Mouse (Mus musculus) erythroblast, adult 5-6 weeks (primary cell): ENCODE data around the gene Clybl. TPM values are rescaled to one million over a fixed set of nuclear protein-coding genes. Genes with fewer than 3 reads are reported as not detected.

Experiments
- ATAC-seq: replicated peaks from 2 replicates; pipeline ENCODE4 v1.8.0; 2016; ENCODE audit warnings: moderate number of reproducible peaks, mild to moderate bottlenecking, moderate TSS enrichment, inconsistent platforms; ENCODE audit not compliant: poor library complexity, low FRiP score, severe bottlenecking
- total RNA-seq, 2 experiments: library from RNA; stranded (forward) in 1 of 2; stranded (reverse) in 1 of 2; fragments of 150-400 nt in 1 of 2; fragments of 200-764, 138-1000 nt in 1 of 2; gene quantifications; 2 replicates each; pipeline versions ENCODE4 v1.2.3 to v1.2.4; 2015 to 2017; ENCODE audit warnings: low replicate concordance in 2 of 2

Clybl gene
- total RNA-seq, 2 experiments from 2014 or later, result 2.6 to 24.4 TPM

DNA sequence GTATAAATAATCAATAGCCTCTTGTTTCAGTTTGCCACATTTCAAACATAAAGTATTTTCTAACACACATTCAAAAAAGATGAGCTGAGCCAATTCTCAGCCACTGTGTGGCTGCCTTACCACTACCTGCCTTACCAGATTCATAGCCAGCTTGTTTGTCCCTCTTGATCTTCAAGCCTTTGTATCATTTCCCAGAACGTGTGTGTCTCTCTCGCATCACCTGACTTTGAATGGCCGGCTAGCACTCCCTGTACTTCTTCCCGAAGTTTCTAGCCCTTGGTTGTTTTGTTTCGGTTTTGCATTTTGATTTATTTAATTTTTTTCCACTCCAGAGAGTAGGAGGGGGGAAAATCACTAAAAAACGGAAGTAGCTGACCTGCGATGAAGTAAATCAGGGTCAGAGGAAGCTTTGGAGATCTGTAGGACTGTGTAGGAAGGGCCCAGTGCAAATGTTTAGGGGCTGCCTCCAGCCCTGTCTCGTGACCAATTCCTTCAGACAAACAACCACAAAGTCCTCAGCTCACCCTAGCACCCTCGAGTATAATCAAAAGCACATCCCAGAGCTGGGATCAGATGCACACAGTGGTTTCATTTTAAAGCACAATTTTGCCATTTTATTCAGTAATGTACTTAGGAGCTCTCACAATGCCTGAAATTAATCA lies 195.1 kb downstream of the Clybl start:
- ATAC-seq, result no peak

DNA sequence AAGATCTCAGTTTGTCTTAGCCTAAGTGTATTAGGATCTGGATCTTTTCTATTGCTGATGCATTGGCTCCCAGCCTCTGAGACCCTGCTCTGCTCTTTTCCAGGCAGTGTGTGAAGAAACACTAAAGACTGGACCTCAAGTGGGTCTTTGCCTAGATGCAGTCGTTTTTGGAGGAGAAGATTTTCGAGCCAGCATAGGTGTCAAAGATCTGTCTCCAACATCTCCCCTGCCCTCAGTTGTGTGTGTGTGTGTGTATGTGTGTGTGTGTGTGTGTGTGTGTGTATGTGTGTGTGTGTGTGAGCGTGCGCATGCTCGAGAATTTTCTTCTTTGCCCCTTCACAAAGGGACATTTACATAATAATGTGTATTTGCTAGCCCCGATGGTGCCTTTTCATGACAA lies 196.2 kb downstream of the Clybl start:
- no peak for ATAC-seq

- ATAC-seq, result no peak
Measured at GRCm38 (mm10) chr14:122379076-122379475, 197.6 kb downstream of the Clybl start.

GRCm38 (mm10) chr14:122379996-122380395 lies 198.5 kb downstream of the Clybl start:
- ATAC-seq, result no peak

GRCm38 (mm10) chr14:122380896-122381845 lies 199.7 kb downstream of the Clybl start:
- ATAC-seq, result no peak

GRCm38 (mm10) chr14:122382281-122382680 lies 200.8 kb downstream of the Clybl start:
- ATAC-seq, result no peak

DNA sequence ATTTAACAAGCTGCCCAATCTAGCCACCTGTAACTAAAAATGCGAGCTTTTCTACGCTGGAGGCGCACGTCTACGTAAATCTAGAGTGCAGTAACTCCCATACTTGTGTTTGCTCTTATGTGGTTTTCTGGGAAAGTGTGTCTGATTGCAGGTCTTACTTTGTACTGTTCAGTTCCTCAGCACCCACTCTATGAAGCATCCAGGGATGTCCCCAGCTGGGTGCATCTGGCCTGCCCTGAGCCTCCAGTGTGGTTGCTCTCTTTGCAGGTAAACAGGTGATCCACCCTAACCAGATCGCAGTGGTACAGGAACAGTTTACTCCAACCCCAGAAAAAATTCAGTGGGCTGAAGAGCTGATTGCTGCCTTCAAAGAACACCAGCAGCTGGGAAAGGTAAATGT lies 202.4 kb downstream of the Clybl start:
- no peak for ATAC-seq

- no peak for ATAC-seq
Measured at GRCm38 (mm10) chr14:122384447-122385237, 203.1 kb downstream of the Clybl start.

GRCm38 (mm10) chr14:122385238-122385534 lies 203.7 kb downstream of the Clybl start:
- no peak for ATAC-seq

DNA sequence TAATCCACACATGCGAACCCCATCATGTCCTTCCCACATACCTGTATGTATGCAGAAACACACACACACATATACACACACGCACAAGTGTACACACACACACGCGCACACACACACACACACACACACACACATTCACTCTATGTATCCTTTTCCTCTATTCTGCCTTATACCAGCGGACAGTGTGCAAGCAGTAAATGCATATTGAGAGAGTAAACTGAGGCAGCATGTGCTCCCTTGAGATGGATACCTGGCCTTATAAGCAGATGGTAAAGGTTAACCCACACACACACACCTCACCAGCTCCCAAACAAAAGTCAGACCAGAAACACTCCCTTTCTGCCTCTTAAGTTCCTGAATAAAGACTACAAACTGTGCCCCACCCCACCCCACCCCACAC lies 204.3 kb downstream of the Clybl start:
- ATAC-seq, result no peak

GRCm38 (mm10) chr14:122386281-122387130 lies 205.0 kb downstream of the Clybl start:
- no peak for ATAC-seq

- no peak for ATAC-seq
Measured at GRCm38 (mm10) chr14:122387781-122388180, 206.3 kb downstream of the Clybl start.

DNA sequence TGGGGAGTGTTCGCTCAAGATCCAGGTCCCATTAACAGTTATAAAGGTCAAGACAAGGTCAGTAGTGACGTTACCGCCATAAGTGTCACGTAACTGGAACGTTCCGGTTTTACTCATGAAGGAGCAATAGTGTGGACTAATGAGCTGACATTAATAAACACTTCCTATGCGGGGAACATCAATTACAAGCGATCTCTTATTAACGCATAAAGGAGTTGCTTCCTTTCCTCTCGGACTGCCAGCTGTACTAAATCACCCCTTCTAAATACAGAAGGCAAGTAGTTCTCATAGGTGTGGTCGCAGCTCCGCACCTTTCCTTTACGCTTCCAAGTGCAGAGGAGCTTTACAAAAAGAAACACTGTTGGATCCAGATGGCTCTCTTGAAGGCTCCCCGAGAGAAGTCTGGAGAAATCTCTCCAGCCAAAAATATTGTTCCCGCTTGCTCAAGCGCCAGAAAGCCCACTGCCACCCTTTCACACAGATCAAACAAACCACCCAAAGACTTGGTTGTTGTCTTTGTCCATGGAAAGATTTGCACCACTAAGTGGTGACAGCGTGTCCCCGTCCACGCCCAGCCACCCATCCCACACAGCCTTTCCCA lies 207.0 kb downstream of the Clybl start:
- ATAC-seq, result no peak

GRCm38 (mm10) chr14:122389684-122390370 lies 208.3 kb downstream of the Clybl start:
- ATAC-seq, result no peak

DNA sequence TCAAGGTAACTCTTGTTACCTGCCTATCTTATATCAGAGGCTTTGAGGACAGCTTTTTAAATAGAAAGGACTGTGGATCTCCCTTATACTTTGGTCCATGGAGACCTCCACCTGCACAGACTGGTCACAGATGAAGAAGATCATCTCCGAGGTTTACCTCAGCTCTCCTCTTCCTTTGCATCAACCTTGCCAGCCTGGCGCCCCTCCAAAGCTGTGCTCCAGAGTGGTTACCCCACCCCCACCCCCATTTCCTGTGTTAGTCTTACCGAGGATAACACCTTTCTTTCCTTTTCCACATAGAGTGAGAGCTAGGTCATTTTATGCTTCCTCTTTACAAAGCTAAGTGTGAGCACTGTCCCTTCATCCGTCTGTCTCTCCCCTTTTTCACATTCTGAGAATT lies 209.4 kb downstream of the Clybl start:
- ATAC-seq, result no peak

DNA sequence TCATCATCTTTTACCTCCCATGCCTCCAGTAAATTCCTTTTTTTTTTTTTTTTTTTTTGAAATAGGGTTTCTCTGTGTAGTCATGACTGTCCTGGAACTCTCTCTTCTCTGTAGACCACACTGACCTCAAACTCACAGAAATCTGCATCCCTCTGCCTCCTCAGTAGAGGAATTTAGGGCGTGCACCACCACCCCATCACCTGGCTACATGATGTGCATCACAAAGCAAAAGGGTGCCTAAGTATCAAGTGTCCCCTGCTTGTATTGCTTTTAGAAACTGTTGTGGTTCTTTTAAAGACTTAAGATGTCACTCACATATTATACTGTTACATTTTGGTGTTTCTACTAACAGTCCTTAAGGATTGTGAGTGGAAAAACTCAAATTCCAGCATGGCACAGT lies 211.6 kb downstream of the Clybl start:
- no peak for ATAC-seq

- ATAC-seq, result no peak
Measured at GRCm38 (mm10) chr14:122398676-122399075, 217.2 kb downstream of the Clybl start.

- ATAC-seq, result no peak
Measured at GRCm38 (mm10) chr14:122399906-122400305, 218.4 kb downstream of the Clybl start.

DNA sequence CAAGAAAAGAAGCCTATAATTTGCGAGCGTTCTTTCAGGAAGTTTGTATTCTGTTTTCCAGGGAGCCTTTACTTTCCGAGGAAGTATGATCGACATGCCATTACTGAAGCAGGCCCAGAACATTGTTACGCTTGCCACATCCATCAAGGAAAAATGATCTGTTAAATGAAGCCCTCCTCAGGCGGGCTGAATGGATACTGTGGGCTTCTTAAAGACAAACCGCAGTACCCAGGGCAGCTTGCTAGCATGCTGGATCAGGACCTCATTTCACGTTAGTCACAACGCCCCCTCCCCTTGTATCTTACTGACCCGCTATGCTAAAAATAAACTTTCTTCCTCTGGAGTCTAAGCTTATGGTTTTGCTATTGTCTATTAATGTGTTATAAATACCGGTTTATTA lies 220.4 kb downstream of the Clybl start:
- ATAC-seq, result no peak
